Mouse (Mus musculus) MEL (cell line): Measurements from ENCODE around the gene Asphd1. TPM values are rescaled to one million over a fixed set of nuclear protein-coding genes. Genes with fewer than 3 reads are reported as not detected.

Source experiments
- DNase-seq: peaks from one replicate; pipeline ENCODE4 v3.0.0; 2011; ENCODE audit warnings: low read depth, low spot score
- H3K27ac ChIP-seq: 2 replicates; pipeline ENCODE4 v1.5.1; 2012; ENCODE audit warnings: low read depth, mild to moderate bottlenecking, control low read depth, low read length, moderate library complexity; ENCODE audit not compliant: control insufficient read depth
- H3K27me3 ChIP-seq, 2 experiments: fragments of 150-350 bp in 1 of 2; sonication (generic) in 1 of 2; 2 replicates each; pipeline ENCODE4 v1.6.1; 2012; ENCODE audit warnings: low read length in 2 of 2, mild to moderate bottlenecking in 2 of 2, improper control_type of control experiment in 1 of 2, moderate library complexity in 1 of 2; ENCODE audit not compliant: insufficient read depth in 2 of 2, control insufficient read depth in 1 of 2
- H3K36me3 ChIP-seq, 2 experiments: 2 replicates each; pipeline ENCODE4 v1.6.1; 2012 to 2014; ENCODE audit warnings: low read length in 2 of 2, improper control_type of control experiment in 1 of 2, inconsistent platforms in 1 of 2, mild to moderate bottlenecking in 1 of 2; ENCODE audit not compliant: insufficient read depth in 2 of 2, control insufficient read depth in 1 of 2
- H3K4me1 ChIP-seq, 2 experiments: fragments of 150-350 bp in 1 of 2; sonication (generic) in 1 of 2; 2 replicates each; pipeline ENCODE4 v1.6.1; 2012; ENCODE audit warnings: low read length in 2 of 2, improper control_type of control experiment in 1 of 2, mild to moderate bottlenecking in 1 of 2; ENCODE audit not compliant: insufficient read depth in 2 of 2, control insufficient read depth in 1 of 2
- H3K4me3 ChIP-seq, 2 experiments: fragments of 150-350 bp in 1 of 2; sonication (generic) in 1 of 2; 2 replicates each; pipeline ENCODE4 v1.5.1; 2012; ENCODE audit warnings: low read depth in 2 of 2, low read length in 2 of 2, mild to moderate bottlenecking in 2 of 2, moderate library complexity in 2 of 2, control low read depth in 1 of 2, improper control_type of control experiment in 1 of 2; ENCODE audit not compliant: control insufficient read depth in 1 of 2, insufficient read depth in 1 of 2
- H3K79me2 ChIP-seq: 2 replicates; pipeline ENCODE4 v1.6.1; 2012; ENCODE audit warnings: mild to moderate bottlenecking, low read length, moderate library complexity; ENCODE audit not compliant: control insufficient read depth, poor library complexity, insufficient read depth
- H3K9ac ChIP-seq: 2 replicates; pipeline ENCODE4 v1.6.1; 2012; ENCODE audit warnings: low read depth, mild to moderate bottlenecking, control low read depth, low read length, moderate library complexity; ENCODE audit not compliant: control insufficient read depth, poor library complexity, severe bottlenecking
- H3K9me3 ChIP-seq: fragments of 150-350 bp; sonication (generic); replicated peaks from 2 replicates; pipeline ENCODE4 v1.6.1; 2012; ENCODE audit warnings: mild to moderate bottlenecking, low read length, improper control_type of control experiment, moderate library complexity; ENCODE audit not compliant: insufficient read depth
- BHLHE40 ChIP-seq: IDR thresholded peaks from 2 replicates; pipeline ENCODE4 v1.6.1; 2012; ENCODE audit warnings: low read depth, mild to moderate bottlenecking, inconsistent platforms, low read length, improper control_type of control experiment, borderline replicate concordance
- E2F4 ChIP-seq: IDR thresholded peaks from 2 replicates; pipeline ENCODE4 v1.6.1; 2011; ENCODE audit warnings: low read depth, low read length, improper control_type of control experiment, borderline replicate concordance
- EP300 ChIP-seq, 2 experiments: IDR thresholded peaks; 2 replicates each; pipeline ENCODE4 v1.6.1; 2011; ENCODE audit warnings: improper control_type of control experiment in 2 of 2, low read length in 2 of 2, low read depth in 1 of 2, mild to moderate bottlenecking in 1 of 2
- ETS1 ChIP-seq: IDR thresholded peaks from 2 replicates; pipeline ENCODE4 v1.6.1; 2012; ENCODE audit warnings: low read depth, mild to moderate bottlenecking, inconsistent platforms, low read length, improper control_type of control experiment, moderate library complexity
- GATA1 ChIP-seq: IDR thresholded peaks from 2 replicates; pipeline ENCODE4 v1.6.1; 2011; ENCODE audit warnings: low read depth, low read length, improper control_type of control experiment
- JUND ChIP-seq: IDR thresholded peaks from 2 replicates; pipeline ENCODE4 v1.6.1; 2011; ENCODE audit warnings: low read depth, mild to moderate bottlenecking, improper control_type of control experiment, low read length
- KAT2A ChIP-seq: conservative IDR thresholded peaks from 2 replicates; pipeline ENCODE4 v1.6.1; 2012; ENCODE audit warnings: low read depth, low read length, improper control_type of control experiment, inconsistent platforms
- MAX ChIP-seq: IDR thresholded peaks from 2 replicates; pipeline ENCODE4 v1.6.1; 2011; ENCODE audit warnings: low read length, improper control_type of control experiment
- MEF2A ChIP-seq: IDR thresholded peaks from 2 replicates; pipeline ENCODE4 v1.6.1; 2014; ENCODE audit warnings: low read depth, mild to moderate bottlenecking, inconsistent platforms, low read length, improper control_type of control experiment; ENCODE audit not compliant: poor library complexity, insufficient replicate concordance, severe bottlenecking; ENCODE audit errors: extremely low read depth
- MXI1 ChIP-seq: IDR thresholded peaks from 2 replicates; pipeline ENCODE4 v1.6.1; 2011; ENCODE audit warnings: mild to moderate bottlenecking, low read depth, low read length, improper control_type of control experiment
- MYC ChIP-seq: IDR thresholded peaks from 2 replicates; pipeline ENCODE4 v1.6.1; 2011; ENCODE audit warnings: low read depth, mild to moderate bottlenecking, low read length, improper control_type of control experiment, moderate library complexity
- NELFE ChIP-seq: IDR thresholded peaks from 2 replicates; pipeline ENCODE4 v1.6.1; 2011; ENCODE audit warnings: low read depth, low read length, improper control_type of control experiment
- NRF1 ChIP-seq: IDR thresholded peaks from 2 replicates; pipeline ENCODE4 v1.6.1; 2014; ENCODE audit warnings: low read depth, mild to moderate bottlenecking, inconsistent platforms, low read length, improper control_type of control experiment, moderate library complexity; ENCODE audit not compliant: poor library complexity, insufficient read depth, severe bottlenecking
- POLR2A ChIP-seq, 2 experiments: IDR thresholded peaks; 2 replicates each; pipeline ENCODE4 v1.6.1; 2011 to 2012; ENCODE audit warnings: low read length in 2 of 2, mild to moderate bottlenecking in 2 of 2, control low read depth in 1 of 2, improper control_type of control experiment in 1 of 2, low read depth in 1 of 2, moderate library complexity in 1 of 2; ENCODE audit not compliant: control insufficient read depth in 1 of 2, insufficient read depth in 1 of 2, poor library complexity in 1 of 2
- POLR2AphosphoS2 ChIP-seq: IDR thresholded peaks from 2 replicates; pipeline ENCODE4 v1.6.1; 2011; ENCODE audit warnings: low read length, improper control_type of control experiment
- RCOR1 ChIP-seq: IDR thresholded peaks from 2 replicates; pipeline ENCODE4 v1.6.1; 2012; ENCODE audit warnings: low read depth, mild to moderate bottlenecking, inconsistent platforms, low read length, improper control_type of control experiment
- SMC3 ChIP-seq: IDR thresholded peaks from 2 replicates; pipeline ENCODE4 v1.6.1; 2011; ENCODE audit warnings: low read depth, low read length, improper control_type of control experiment
- TCF12 ChIP-seq: IDR thresholded peaks from 2 replicates; pipeline ENCODE4 v1.6.1; 2014; ENCODE audit warnings: low read depth, mild to moderate bottlenecking, inconsistent platforms, low read length, improper control_type of control experiment, moderate library complexity
- UBTF ChIP-seq: IDR thresholded peaks from 2 replicates; pipeline ENCODE4 v1.6.1; 2012; ENCODE audit warnings: low read depth, mild to moderate bottlenecking, inconsistent platforms, low read length, improper control_type of control experiment, moderate library complexity, borderline replicate concordance; ENCODE audit not compliant: insufficient read depth
- USF1 ChIP-seq: IDR thresholded peaks from 2 replicates; pipeline ENCODE4 v1.6.1; 2014; ENCODE audit warnings: low read depth, mild to moderate bottlenecking, inconsistent platforms, low read length, improper control_type of control experiment, moderate library complexity
- USF2 ChIP-seq, 2 experiments: IDR thresholded peaks; 2 replicates each; pipeline ENCODE4 v1.6.1; 2011 to 2012; ENCODE audit warnings: improper control_type of control experiment in 2 of 2, low read length in 2 of 2, borderline replicate concordance in 1 of 2, inconsistent platforms in 1 of 2, low read depth in 1 of 2, mild to moderate bottlenecking in 1 of 2; ENCODE audit not compliant: insufficient read depth in 1 of 2
- ZNF384 ChIP-seq: IDR thresholded peaks from 2 replicates; pipeline ENCODE4 v1.6.1; 2012; ENCODE audit warnings: low read depth, mild to moderate bottlenecking, inconsistent platforms, low read length, improper control_type of control experiment
- polyA plus RNA-seq, 2 experiments: library from polyadenylated mRNA; stranded (reverse) in 1 of 2; unstranded in 1 of 2; fragments of >175 nt in 1 of 2; fragments of >200 nt in 1 of 2; gene quantifications; 2 replicates each; pipeline versions ENCODE4 v1.2.1 to v1.2.4; 2012; ENCODE audit warnings: low replicate concordance in 2 of 2, low read depth in 1 of 2; ENCODE audit not compliant: insufficient read length in 2 of 2, insufficient read depth in 1 of 2, missing spikeins in 1 of 2
- total RNA-seq: library from RNA; depleted of rRNA; stranded (reverse); fragments of 300-350 nt; gene quantifications from 2 replicates; pipeline ENCODE4 v1.2.3, GENCODE M21; 2012

Gene Asphd1
- total and polyA plus RNA-seq, 3 experiments = 0.15 to 0.74 TPM; not detected in 1

GRCm38 (mm10) chr7:126988816-126989215, 39.4 kb upstream of the Asphd1 start:
- Histone ChIP-seq H3K27me3 (no peaks in the 10 kb centered on the region), H3K4me3 (no peak overlapping the region), H3K4me1 (no peaks in the 10 kb centered on the region), H3K79me2 (no peaks in the 10 kb centered on the region), H3K27ac (no peak overlapping the region), H3K36me3 (no peaks in the 10 kb centered on the region; a peak in 1 of 4 replicates), H3K9me3 (no peaks in the 10 kb centered on the region), H3K9ac (no peak overlapping the region)
- TF ChIP-seq EP300 (IDR thresholded peaks at IDR 0.05; ENCODE audit: low read depth in 1 of 2, low read length in 2 of 2) = no peak
- TF ChIP-seq SMC3 = no peak
- TF ChIP-seq GATA1 = no peak
- no peak for TF ChIP-seq E2F4
- TF ChIP-seq USF2 (IDR thresholded peaks at IDR 0.05; ENCODE audit: borderline replicate concordance in 1 of 2, insufficient read depth in 1 of 2, low read depth in 1 of 2, low read length in 2 of 2) = no peak
- no peak for TF ChIP-seq MYC
- TF ChIP-seq ETS1 = no peak
- TF ChIP-seq MEF2A = no peak
- TF ChIP-seq KAT2A = no peak
- TF ChIP-seq ZNF384 = no peak
- no peak for TF ChIP-seq POLR2A (IDR thresholded peaks at IDR 0.05; ENCODE audit: control insufficient read depth in 1 of 2, insufficient read depth in 1 of 2, low read depth in 1 of 2, low read length in 2 of 2, poor library complexity in 1 of 2)
- TF ChIP-seq JUND = no peak
- no peak for TF ChIP-seq NRF1
- DNase-seq = no peak

DNA sequence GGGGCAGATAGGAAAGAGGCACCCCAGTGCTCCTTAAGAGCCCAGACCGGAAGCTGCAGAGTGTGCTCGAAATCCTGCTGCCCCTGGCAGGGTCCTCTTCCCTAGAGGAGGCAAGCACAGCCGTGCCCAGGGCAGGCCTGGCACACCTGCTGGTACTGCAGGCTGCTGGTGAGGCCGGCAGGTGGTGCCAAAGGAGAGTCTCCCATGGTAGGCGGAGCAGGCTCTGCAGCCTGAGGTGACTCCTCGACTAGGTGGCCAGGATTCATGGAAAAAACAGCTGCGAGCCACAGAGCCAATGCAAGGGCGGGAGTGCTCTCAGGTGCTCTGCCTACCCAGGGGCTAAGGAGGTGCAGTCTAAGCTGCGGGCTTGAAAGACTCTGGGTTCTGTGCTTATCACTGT, 36.9 kb upstream of the Asphd1 start:
- Histone ChIP-seq H3K79me2 (no peaks in the 10 kb centered on the region), H3K27me3 (no peaks in the 10 kb centered on the region), H3K9ac (no peak overlapping the region), H3K36me3 (peaks cover 0 to 5% of the 10 kb centered on the region in 2 experiments; a peak in 3 of 4 replicates), H3K4me1 (peaks cover 0 to 8% of the 10 kb centered on the region in 2 experiments; a peak in 2 of 4 replicates), H3K4me3 (no peak overlapping the region), H3K9me3 (no peaks in the 10 kb centered on the region), H3K27ac (no peak overlapping the region)
- TF ChIP-seq UBTF (no peak), POLR2A (IDR thresholded peaks at IDR 0.05; ENCODE audit: control insufficient read depth in 1 of 2, insufficient read depth in 1 of 2, low read depth in 1 of 2, low read length in 2 of 2, poor library complexity in 1 of 2) (no peak), BHLHE40 (no peak), TCF12 (no peak), NRF1 (no peak), KAT2A (no peak), ZNF384 (no peak), NELFE (no peak), MYC (no peak), MXI1 (no peak), POLR2AphosphoS2 (no peak), USF1 (no peak), MAX (no peak), RCOR1 (no peak), EP300 (IDR thresholded peaks at IDR 0.05; ENCODE audit: low read depth in 1 of 2, low read length in 2 of 2) (no peak), MEF2A (no peak)
- DNase-seq = no peak
